ENCODE assay signal across 9 mouse cellular contexts in genomic region chr2:76970669-76971068, GRCm38 (mm10). TPM values are rescaled to one million over a fixed set of nuclear protein-coding genes. Genes with fewer than 3 reads are reported as not detected.
DNase-seq lines count a peak whose midpoint lies in the region; ATAC-seq and TF ChIP-seq lines count a peak whose summit lies in the region.
"Had no signal": no experiment of that assay in that cellular context is flagged by ENCODE, and none has a peak within 500 bp of the region (broad histone marks: within the 10 kb centered on the region; RNA-seq: fewer than 3 reads in every experiment).

No protein-coding gene starts in this region.

- DNase-seq in heart, postnatal 36 days, result no peak
- peak; percentile 29 for DNase-seq in CH12.LX (ENCODE audit: extremely low read depth)
- peak; percentile 17 for DNase-seq in c-Kit-positive CD71-negative TER-119-negative erythroid progenitor cells, embryonic 14.5 days (ENCODE audit: low read depth)
- DNase-seq in hindbrain, postnatal 0 days (ENCODE audit: low spot score), result peak; percentile 74
- DNase-seq in gastrocnemius, adult 18-20 months (ENCODE audit: low spot score), result no peak
- no peak for DNase-seq in cerebellum, adult 11 months
- DNase-seq: thymus, postnatal 14 days had no signal

- H3K79me2 ChIP-seq in CH12.LX (replicated peaks; ENCODE audit: control insufficient read depth, extremely low read depth, insufficient read depth, poor library complexity, severe bottlenecking), result no peaks in the 10 kb centered on the region

- H3K27ac ChIP-seq in heart, embryonic 13.5 days (replicated peaks), result peak overlapping the region; percentile 44
- H3K27ac ChIP-seq in CH12.LX (ENCODE audit: insufficient read depth, low read depth), result no peak overlapping the region
- H3K27ac ChIP-seq in hindbrain, postnatal 0 days, result no peak overlapping the region

- no peak for ATAC-seq in heart, embryonic 13.5 days (ENCODE audit: extremely low read depth, insufficient number of reproducible peaks, low FRiP score, low TSS enrichment)
- peak; percentile 49; the same call in 1 of the 2 replicates for ATAC-seq in hindbrain, postnatal 0 days
- ATAC-seq in frontal cortex, adult (ENCODE audit: low TSS enrichment), result no peak; the same call in 1 of the 2 replicates

- 17% methylated on average over 4 of the region's 4 CpGs for WGBS in heart, embryonic 13.5 days
- WGBS in hindbrain, postnatal 0 days, result 13% methylated on average over 4 of the region's 4 CpGs

- dilution Hi-C loops in CH12.LX (cut with MboI; ENCODE audit: extremely low pct_ligation_motif_present, extremely low pct_unique_long_range_greater_than_20kb, low sequenced_read_pairs), result no loop called here

- H3K9ac ChIP-seq in heart, embryonic 13.5 days, result peak overlapping the region; percentile 51; the same call in 1 of the 2 replicates
- no peak overlapping the region for H3K9ac ChIP-seq in CH12.LX (ENCODE audit: insufficient read depth, low read depth)
- H3K9ac ChIP-seq in hindbrain, postnatal 0 days (replicated peaks; ENCODE audit: low read length), result no peak overlapping the region

- H3K27me3 ChIP-seq in heart, embryonic 13.5 days (replicated peaks), result no peaks in the 10 kb centered on the region
- no peaks in the 10 kb centered on the region for H3K27me3 ChIP-seq in CH12.LX (replicated peaks)
- no peaks in the 10 kb centered on the region for H3K27me3 ChIP-seq in hindbrain, postnatal 0 days (ENCODE audit: insufficient read depth, low read length)

- TF ChIP-seq RAD21 in CH12.LX (IDR thresholded peaks at IDR 0.05; ENCODE audit: low read depth, low read length), result peak; percentile 82

- no peaks in the 10 kb centered on the region for H3K9me3 ChIP-seq in heart, embryonic 13.5 days
- H3K9me3 ChIP-seq in CH12.LX (replicated peaks; ENCODE audit: low read length), result no peaks in the 10 kb centered on the region
- H3K9me3 ChIP-seq in hindbrain, postnatal 0 days (ENCODE audit: low read length), result no peaks in the 10 kb centered on the region

- peak overlapping the region; percentile 45 for H3K4me2 ChIP-seq in heart, embryonic 13.5 days
- H3K4me2 ChIP-seq in CH12.LX (ENCODE audit: insufficient read depth, low read depth, poor library complexity, severe bottlenecking), result no peak overlapping the region
- H3K4me2 ChIP-seq in hindbrain, postnatal 0 days (ENCODE audit: low read depth, low read length), result peak overlapping the region; percentile 30; the same call in 1 of the 2 replicates

- TF ChIP-seq POLR2A in CH12.LX (IDR thresholded peaks at IDR 0.05; ENCODE audit: low read depth, low read length), result no peak

- peak; percentile 22 to 76; a peak in 3 of 4 replicates for TF ChIP-seq CTCF in CH12.LX (conservative IDR thresholded peaks at IDR 0.05 in 1 of 2, IDR thresholded peaks at IDR 0.05 in 1 of 2; ENCODE audit: low read depth in 2 of 2, low read length in 2 of 2)
- TF ChIP-seq CTCF in hindbrain, postnatal 0 days (IDR thresholded peaks at IDR 0.05; ENCODE audit: low read depth), result peak; percentile 69

- in situ Hi-C loops in CH12.LX (cut with MboI; ENCODE audit: low pct_ligation_motif_present, low pct_unique_long_range_greater_than_20kb, low sequenced_read_pairs), result no loop called here

- no peak for TF ChIP-seq EP300 in CH12.LX (IDR thresholded peaks at IDR 0.05; ENCODE audit: low read length)

- intact Hi-C loops in heart, postnatal 36 days (cut with DNase I), result loop anchor here (2.0 kb wide), 1 partner anchor 372 kb away; no protein-coding TSS in a partner anchor

- peaks cover 90% of the 10 kb centered on the region for H3K36me3 ChIP-seq in heart, embryonic 13.5 days
- H3K36me3 ChIP-seq in CH12.LX (replicated peaks in 1 of 2; ENCODE audit: control insufficient read depth in 1 of 2, insufficient read depth in 1 of 2, low read length in 1 of 2), result no peaks in the 10 kb centered on the region
- no peaks in the 10 kb centered on the region for H3K36me3 ChIP-seq in hindbrain, postnatal 0 days (ENCODE audit: insufficient read depth, low read length)

- peaks cover 56% of the 10 kb centered on the region for H3K4me1 ChIP-seq in heart, embryonic 13.5 days
- no peaks in the 10 kb centered on the region for H3K4me1 ChIP-seq in CH12.LX (ENCODE audit: control insufficient read depth in 1 of 2, insufficient read depth in 2 of 2)
- no peaks in the 10 kb centered on the region for H3K4me1 ChIP-seq in hindbrain, postnatal 0 days (ENCODE audit: insufficient read depth, low read length)

- H3K4me3 ChIP-seq in heart, embryonic 13.5 days, result 0 out of 2 replicates have a peak overlapping the region, but pooled peaks have one; percentile 1
- H3K4me3 ChIP-seq in CH12.LX (replicated peaks in 1 of 3; ENCODE audit: low read depth in 2 of 3, low read length in 2 of 3, poor library complexity in 1 of 3), result no peak overlapping the region
- no peak overlapping the region for H3K4me3 ChIP-seq in hindbrain, postnatal 0 days (ENCODE audit: low read length)

TF ChIP-seq in CH12.LX, 34 proteins besides CTCF, POLR2A, EP300 and RAD21:
- peak; percentile 43 for TF ChIP-seq SMC3 (IDR thresholded peaks at IDR 0.05; ENCODE audit: low read depth, low read length)
- TF ChIP-seq HCFC1 (IDR thresholded peaks at IDR 0.05; ENCODE audit: low read depth, low read length), result no peak

RNA-seq across cellular contexts. Expression of gene Ttn, which starts 11.7 kb away (rescaled TPM):
- polyA plus RNA-seq in heart, embryonic 13.5 days (2015; fragmentation: Nextera tagmentation; extraction: Ambion mirVana), result 426 and 512 TPM in 2 replicates
- total RNA-seq in heart, postnatal 36 days (2021), result 1,000 to 10,000 TPM; 3,115 to 3,120 TPM
- 3.4 and 4.2 TPM in 2 replicates for total RNA-seq in CH12.LX (2012; rRNA removed)
- 0.23 and 0.26 TPM in 2 replicates for total RNA-seq in CH12.LX (2014; rRNA removed)
- polyA plus RNA-seq in CH12.LX (2012; ENCODE audit: insufficient read length, low read depth), result 0.45 and 0.60 TPM in 2 replicates
- 0.58 and 11.1 TPM in 2 replicates for total RNA-seq in hindbrain, postnatal 0 days (2014; rRNA removed)
- 0.64 and 0.73 TPM in 2 replicates for polyA plus RNA-seq in hindbrain, postnatal 0 days (2015; fragmentation: Nextera tagmentation; extraction: Ambion mirVana)
- 1,000 to 10,000 TPM; 4,889 to 5,895 TPM for total RNA-seq in gastrocnemius, adult 18-20 months (2021)

Comparison
In these comparisons a context has a peak if more than half of its experiments do, and no peak if none do; other contexts are left out.
1. DNase-seq: peak in CH12.LX (single experiment), c-Kit-positive CD71-negative TER-119-negative erythroid progenitor cells, embryonic 14.5 days (single experiment) and hindbrain, postnatal 0 days (single experiment); none in heart, postnatal 36 days (0 of 2), gastrocnemius, adult 18-20 months (single experiment) and cerebellum, adult 11 months (single experiment).
2. RNA of gene Ttn, which starts 11.7 kb away (total RNA-seq): 4,889 to 5,895 TPM in gastrocnemius, adult 18-20 months and 3,115 to 3,120 TPM in heart, postnatal 36 days; 0.23 to 4.2 TPM in CH12.LX and 0.58 to 11.1 TPM in hindbrain, postnatal 0 days; every median in the first group is over 100 times any median in the second.